Mouse (Mus musculus) mouse embryonic stem cell (cell line): Measurements from ENCODE around the gene Hsf2bp.

Experiments
- in situ Hi-C, 2 experiments: fragments of 300-500 bp; cut with MboI; formaldehyde crosslinking; loops; 1 replicate in 1 of 2; 3 replicates in 1 of 2; pipeline ENCODE4 v1.14.3; 2019 to 2020; ENCODE audit warnings: low sequenced_read_pairs in 2 of 2, low pct_unique_long_range_greater_than_20kb in 1 of 2, mixed read lengths in 1 of 2; ENCODE audit not compliant: unreplicated experiment in 1 of 2

Gene Hsf2bp

GRCm38 (mm10) chr17:31923310-31923970 is 112.7 kb downstream of the Hsf2bp start:
- in situ Hi-C loops: no loop called here

GRCm38 (mm10) chr17:31920589-31921190 is 115.5 kb downstream of the Hsf2bp start:
- in situ Hi-C loops: no loop called here

GRCm38 (mm10) chr17:31919599-31919998 is 116.5 kb downstream of the Hsf2bp start:
- in situ Hi-C loops: no loop called here

DNA sequence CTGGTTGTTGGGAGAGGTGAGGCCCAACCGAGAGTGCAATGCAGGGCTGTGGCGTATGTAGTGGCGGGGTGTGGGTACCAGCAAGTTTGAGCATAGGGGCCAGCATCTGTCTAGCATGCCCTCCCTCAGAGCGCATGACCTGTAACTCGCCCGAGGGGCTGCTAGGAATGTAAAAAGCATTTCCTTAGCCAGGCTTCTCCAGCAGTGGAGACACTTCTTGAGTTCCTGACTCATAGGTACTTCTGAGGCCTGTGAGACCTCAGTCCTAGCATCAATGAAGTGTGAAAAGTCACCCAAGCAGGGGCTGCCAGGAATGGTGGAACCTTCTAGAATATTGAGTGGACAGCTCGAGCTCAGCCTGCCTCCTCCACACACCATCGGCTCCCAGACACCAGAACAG is 117.8 kb downstream of the Hsf2bp start:
- in situ Hi-C loops: no loop called here

GRCm38 (mm10) chr17:31916461-31916775 is 119.7 kb downstream of the Hsf2bp start:
- in situ Hi-C loops: no loop called here

DNA sequence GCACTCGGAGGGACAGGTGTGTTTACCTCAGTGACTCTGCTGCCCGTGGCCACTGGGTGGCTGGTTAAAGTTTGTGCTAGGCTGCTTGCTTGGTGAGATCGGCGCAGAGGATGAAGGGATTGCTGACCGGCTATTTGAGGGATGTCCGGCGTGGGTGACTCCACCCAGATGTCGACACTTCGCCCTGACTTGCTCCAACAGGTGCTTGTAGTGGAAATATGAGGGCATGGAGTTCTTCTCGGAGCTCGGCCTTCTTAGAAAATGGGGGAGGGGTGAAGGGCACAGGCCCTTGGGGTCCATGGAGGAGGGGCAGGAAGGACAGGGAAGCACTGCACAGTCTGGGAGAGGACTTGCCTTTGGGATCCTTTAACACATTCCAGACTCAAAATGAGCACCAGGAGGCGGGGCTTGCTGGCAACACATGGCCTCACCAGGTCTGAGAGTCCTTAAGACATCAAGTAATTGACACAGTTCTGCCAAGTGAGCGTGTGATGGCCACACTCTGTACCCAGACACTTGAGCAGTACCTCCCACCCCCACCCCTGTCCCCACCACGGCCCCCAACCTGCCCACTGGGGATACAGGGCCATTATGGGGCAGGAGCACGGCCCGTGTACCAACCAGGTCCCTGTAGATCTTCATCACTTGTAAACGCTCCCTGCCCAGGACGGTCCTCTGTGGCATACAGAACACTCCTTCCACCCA is 120.2 kb downstream of the Hsf2bp start:
- in situ Hi-C loops: no loop called here

- in situ Hi-C loops: no loop called here
Measured at GRCm38 (mm10) chr17:31914323-31914722, 121.8 kb downstream of the Hsf2bp start.

DNA sequence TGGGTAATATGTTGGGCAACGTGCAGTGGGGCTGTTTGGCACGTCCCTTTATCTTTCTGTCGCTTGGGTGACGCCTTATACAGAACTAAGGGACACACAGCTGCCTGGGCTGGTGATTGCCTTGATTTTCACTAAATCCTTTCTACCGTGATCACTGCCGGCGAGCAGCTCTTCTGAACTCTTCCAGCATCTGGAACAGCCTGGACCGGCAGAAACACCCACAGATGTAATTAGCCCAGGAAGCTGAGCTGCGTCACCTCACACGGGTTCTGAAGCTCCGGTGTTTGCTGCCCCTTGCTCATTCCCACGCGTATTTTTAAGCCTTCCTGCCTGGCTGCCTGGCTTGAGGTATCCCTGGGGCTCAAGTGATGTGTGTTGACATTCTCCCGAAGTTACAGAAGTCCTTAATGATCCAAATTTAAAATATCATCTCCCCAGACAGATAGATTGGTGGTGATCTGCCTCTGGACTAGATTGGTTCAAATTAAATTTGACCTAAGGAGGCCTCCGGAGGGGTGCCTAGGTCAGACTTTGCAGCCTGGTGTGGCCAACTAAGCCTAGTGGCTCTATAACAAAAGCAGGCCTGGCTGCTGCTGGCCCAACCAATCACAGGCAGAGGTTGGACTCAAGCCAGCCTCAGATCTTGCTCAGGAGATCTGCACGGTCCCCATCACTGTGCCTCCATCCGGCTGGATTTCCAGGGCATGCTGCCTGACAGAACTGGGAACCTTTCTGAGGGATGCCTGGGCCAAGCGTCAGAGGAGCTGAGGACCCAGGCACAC is 123.1 kb downstream of the Hsf2bp start:
- in situ Hi-C loops: no loop called here

- in situ Hi-C loops: no loop called here
Measured at GRCm38 (mm10) chr17:31912387-31912786, 123.8 kb downstream of the Hsf2bp start.

GRCm38 (mm10) chr17:31908966-31909365 is 127.2 kb downstream of the Hsf2bp start:
- in situ Hi-C loops: no loop called here

DNA sequence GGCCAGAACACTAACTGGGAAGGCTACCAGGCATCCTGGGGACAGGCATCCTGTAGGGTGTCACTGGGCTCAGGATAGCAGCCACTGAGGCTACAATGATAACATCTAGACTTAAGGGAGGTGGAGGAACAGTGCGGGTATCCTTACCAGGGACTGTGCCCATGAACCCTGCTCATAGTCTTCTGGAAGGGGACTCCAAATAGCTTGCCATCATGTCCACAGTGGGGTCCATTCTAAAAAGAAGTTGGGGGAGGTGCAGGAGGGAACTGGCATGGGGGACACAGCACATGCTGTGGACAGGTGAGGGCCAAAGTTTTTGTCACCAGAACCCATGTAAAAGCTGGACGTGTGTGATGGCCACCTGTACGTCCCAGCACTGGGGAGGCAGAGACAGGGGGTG is 129.7 kb downstream of the Hsf2bp start:
- in situ Hi-C loops: no loop called here

DNA sequence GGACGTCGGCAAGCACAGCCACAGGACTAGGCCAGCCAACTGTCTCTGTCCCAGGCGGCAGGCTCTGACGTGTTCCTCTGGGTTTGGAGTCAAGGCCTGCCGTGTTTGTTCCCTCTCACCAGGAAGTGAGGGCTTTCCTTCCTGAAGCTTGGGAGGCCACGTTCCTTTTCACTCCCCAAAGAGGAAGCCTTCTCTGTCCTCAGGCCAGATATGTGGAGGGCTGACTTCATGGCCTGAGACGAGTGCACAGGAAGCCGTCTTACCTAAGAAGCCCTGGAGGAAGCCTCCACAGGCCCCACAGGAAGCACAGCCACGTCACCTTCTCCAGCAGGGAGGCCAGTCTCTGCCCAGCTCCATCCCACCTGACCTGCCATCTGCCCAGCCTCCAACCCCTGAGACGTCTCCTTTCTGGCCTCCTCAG is 130.3 kb downstream of the Hsf2bp start:
- in situ Hi-C loops: no loop called here

GRCm38 (mm10) chr17:31905201-31905790 is 130.9 kb downstream of the Hsf2bp start:
- in situ Hi-C loops: no loop called here

DNA sequence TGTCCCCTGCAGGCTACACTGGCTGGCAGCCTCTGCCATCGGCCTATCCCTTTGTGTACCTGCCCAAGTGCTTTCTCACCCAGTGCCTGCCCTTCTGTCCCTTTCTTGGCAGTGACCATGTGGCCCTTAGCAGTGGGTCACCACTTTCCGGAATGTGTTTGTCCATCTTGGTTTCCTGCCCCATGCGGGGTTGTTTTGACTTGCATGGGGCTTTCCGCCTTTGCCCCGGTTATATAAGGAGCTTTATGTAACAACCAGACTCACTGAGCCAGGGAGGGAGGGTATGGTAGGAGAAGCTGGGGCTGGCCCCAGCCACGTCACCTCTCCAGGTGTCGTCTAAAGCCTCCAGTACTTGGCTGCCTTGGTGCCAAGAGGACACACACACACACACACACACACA is 132.1 kb downstream of the Hsf2bp start:
- in situ Hi-C loops: no loop called here

- in situ Hi-C loops: no loop called here
Measured at GRCm38 (mm10) chr17:31902630-31903198, 133.4 kb downstream of the Hsf2bp start.

DNA sequence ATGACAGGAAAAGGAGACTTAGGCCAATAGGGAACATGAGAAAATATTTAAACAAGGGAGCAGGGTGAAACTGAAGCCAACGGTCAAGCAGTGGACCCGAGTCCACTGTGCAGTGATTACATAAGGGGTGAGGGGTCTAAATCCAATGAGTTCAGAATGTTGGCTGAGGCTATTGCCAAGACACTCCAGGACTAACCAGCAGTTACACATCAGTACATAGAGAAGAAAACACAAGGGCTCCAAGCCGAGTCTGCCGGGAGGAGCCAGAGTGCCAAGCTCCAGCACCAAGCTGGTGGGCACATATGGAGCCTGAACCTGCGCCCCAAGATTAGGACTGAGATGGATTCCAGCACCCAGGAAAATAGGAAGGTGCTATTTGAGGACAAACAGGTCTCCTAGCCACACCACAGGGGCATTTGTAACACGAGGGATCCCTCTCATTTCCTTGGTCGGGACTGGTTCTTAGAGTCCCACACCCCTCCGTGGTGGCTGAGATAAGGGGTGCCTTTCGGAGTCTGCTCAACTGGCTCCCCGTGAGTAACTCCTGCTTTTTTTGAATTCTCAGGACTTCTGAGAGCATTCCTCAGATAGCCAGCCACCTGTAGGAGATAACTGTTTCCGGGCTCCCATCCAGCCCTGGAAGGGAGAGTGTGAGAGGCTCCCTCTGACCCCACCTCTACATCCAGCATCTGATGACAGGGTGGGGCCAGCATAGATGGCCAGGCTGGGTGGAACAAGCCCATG is 134.5 kb downstream of the Hsf2bp start:
- in situ Hi-C loops: no loop called here

- in situ Hi-C loops: no loop called here
Measured at GRCm38 (mm10) chr17:31898941-31899340, 137.2 kb downstream of the Hsf2bp start.

DNA sequence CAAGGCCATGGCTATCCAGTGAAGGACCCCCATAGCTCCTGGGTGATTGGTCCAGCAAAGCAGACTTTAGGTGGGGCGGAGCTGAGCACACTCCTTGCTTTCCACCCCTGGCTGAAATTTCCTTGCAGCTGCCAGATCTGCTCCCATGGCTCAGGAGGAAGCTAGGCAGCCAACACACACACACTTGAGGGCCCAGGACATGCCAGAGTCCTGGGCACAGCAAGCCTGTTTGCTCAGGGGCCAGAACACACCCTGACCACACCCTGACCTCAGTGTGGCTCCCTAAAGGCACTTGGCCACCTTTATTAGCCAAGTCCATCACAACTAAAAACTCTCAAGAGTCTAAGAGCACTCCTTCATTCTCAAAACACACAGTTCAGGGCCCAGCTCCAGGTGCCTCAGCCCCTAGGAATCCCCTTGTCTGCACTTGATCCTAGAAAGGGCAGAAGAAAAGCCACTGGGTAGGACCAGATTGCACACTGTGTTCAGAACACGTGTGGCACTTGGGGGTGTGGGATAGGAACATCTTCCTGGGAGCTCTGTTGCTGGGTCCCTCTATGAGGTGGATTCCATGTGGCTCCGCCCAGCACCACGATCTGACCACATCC is 138.9 kb downstream of the Hsf2bp start:
- in situ Hi-C loops: no loop called here
